Mouse (Mus musculus) brain, embryonic 14.5 days (tissue): ENCODE data around the gene B4galnt1.

Experiments
- CTCF ChIP-seq: fragments of 200-500 bp; IDR thresholded peaks from 2 replicates; pipeline ENCODE4 v1.5.1; 2012; ENCODE audit warnings: inconsistent platforms, mild to moderate bottlenecking, moderate library complexity, borderline replicate concordance; ENCODE audit not compliant: insufficient read depth, insufficient read length; ENCODE audit errors: extremely low read depth
- POLR2A ChIP-seq: fragments of 200-500 bp; IDR thresholded peaks from 2 replicates; pipeline ENCODE4 v1.6.1; 2012; ENCODE audit warnings: mild to moderate bottlenecking, inconsistent platforms, borderline replicate concordance; ENCODE audit not compliant: poor library complexity, insufficient read depth, insufficient read length, severe bottlenecking; ENCODE audit errors: extremely low read depth

DNA sequence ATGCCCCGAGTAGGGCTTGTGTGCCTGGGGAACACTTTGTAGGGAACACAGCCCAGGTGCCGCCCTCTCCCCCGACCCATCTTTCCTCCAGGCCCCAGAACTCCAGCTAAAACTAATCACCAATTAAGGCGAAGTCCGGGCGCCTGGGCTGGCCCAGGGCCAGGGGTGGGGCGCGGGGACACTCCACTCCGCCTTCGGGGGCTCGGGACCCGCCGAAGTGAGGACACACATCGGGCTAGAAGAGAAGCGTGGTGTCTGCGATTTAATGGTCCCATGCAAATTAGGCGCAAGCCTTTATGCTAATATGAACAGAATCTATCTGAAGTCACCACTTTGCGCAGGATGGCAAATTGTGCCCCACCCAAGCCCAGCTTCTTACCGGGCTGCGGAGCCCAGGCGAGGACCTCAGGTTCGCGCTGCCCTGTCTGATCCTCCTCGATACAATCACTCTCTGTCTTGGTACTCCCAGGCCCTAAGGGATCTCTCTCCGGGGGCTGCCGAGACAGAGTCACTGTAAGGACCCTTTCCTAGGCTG, 24.2 kb downstream of the B4galnt1 start:
- TF ChIP-seq CTCF (no peak), POLR2A (no peak)
